Mouse (Mus musculus): ENCODE measurements at regions not wholly inside any gene's neighbourhood (a gene's known extent, or its start where the extent isn't known, plus 50 kb on each side); places are given as distances from the start of the nearest gene placed in this dataset.
"Not testable (repeated sequence)": the region's sequence is repeated elsewhere in the genome, so short reads cannot be mapped to it uniquely, and the experiment has no call there.

DNA sequence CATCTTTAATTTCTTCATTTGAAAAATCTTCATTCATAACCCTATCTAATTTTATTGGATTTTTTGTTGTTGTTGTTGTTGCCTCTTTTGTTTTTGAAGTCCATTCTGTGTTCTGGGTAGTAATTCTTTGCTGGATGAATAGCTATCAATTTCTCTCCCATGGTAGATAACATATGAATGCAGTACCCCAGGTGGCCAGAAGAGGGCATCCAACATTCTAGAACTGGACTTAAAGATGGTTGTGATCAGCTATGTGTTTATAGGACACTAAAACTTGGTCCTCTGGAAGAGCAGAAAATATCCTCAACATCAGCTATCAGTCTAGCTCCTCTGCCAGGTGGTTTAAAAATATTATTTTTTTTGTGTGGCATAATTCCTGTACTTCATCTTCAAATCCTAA is 73.0 kb downstream of the Prl2c3 start:
- not testable (repeated sequence) for ATAC-seq (ENCODE audit: low FRiP score, low TSS enrichment); H3K4me2 ChIP-seq (replicated peaks; ENCODE audit: low read depth, low read length); H3K9me3 ChIP-seq (ENCODE audit: low read length); H3K9ac ChIP-seq (replicated peaks; ENCODE audit: low read length); H3K4me1 ChIP-seq (ENCODE audit: insufficient read depth, low read length); H3K36me3 ChIP-seq (ENCODE audit: insufficient read depth, low read length); H3K4me3 ChIP-seq (ENCODE audit: low read length); H3K27ac ChIP-seq (ENCODE audit: low read length); H3K27me3 ChIP-seq (ENCODE audit: insufficient read depth, low read length)

DNA sequence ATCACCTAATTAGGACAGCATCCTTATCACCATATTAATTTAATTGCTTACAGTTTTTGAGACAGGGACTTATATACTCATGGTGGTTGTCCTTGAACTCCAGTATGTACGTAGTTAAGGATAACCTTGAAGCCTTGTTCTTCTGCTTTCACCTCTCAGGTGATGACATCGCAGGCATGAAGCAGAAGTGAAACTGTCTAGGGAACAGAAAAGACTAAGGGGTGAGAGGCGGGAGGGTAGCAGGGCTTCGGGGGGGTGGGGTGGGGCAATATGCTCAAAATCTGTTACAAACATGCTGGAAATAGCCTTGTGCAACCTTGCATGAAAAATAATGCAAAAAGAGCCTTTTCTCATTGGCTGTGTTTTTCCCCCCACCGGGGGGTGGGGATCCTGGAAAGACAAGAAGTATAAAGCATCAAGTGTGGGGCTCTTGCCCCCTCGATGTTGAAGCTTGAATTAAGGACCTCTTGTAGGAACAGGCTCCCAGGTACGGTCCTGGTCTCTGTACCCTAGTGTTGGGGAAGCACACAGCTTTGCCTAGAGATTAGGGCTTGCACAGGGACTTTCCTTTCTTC is 81.8 kb downstream of the Prl2c3 start:
- H3K4me3 ChIP-seq (ENCODE audit: low read length); H3K4me2 ChIP-seq (replicated peaks; ENCODE audit: low read depth, low read length); H3K27ac ChIP-seq (ENCODE audit: low read length); ATAC-seq (ENCODE audit: low FRiP score, low TSS enrichment); H3K9ac ChIP-seq (replicated peaks; ENCODE audit: low read length); H3K9me3 ChIP-seq (ENCODE audit: low read length); H3K4me1 ChIP-seq (ENCODE audit: insufficient read depth, low read length); H3K27me3 ChIP-seq (ENCODE audit: insufficient read depth, low read length); H3K36me3 ChIP-seq (ENCODE audit: insufficient read depth, low read length): not testable (repeated sequence)
- WGBS = 93% methylated on average over 7 of the region's 7 CpGs

DNA sequence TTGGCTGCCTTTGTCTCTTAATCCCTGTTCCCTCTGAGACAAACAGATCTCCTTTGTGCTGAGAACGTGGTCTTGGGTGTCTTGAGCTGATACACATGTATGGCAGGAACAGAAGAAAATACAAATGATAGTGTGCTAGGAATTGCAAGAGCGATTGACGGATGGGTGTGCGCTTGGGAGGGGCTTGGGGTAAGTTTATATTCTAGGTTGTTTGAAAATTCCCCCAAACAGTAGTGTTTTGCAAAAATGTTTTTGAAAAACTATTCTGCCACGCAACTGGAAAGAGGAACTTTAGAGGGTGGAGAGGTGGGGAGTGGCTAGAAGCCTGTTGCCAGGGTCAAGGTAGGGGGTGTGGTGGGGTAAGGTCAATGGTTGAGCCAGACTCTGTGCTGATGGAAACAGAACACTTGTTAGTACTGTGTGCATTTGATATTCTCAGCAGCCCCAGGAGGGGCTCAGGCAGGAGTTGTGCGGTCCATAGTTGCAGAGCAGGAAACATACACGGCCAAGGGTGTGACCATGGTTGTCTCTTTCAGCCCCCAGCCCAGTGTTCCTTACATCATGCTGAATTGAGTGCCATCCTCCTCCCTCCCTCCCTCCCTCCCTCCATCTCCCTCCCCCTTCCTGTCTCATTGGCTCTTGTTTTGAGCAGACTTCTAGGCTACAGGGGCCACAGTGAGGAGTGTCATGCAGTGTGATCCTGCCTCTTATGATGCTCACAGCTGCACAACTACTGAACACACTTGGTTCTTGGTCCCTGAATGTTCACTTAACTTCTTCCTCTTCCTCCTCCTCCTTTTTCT is 88.2 kb downstream of the Prl2c3 start:
- Histone ChIP-seq H3K9ac (replicated peaks; ENCODE audit: low read length) (no peak overlapping the region), H3K27ac (ENCODE audit: low read length) (no peak overlapping the region), H3K4me1 (ENCODE audit: insufficient read depth, low read length) (no peaks in the 10 kb centered on the region), H3K27me3 (ENCODE audit: insufficient read depth, low read length) (no peaks in the 10 kb centered on the region), H3K4me3 (ENCODE audit: low read length) (no peak overlapping the region), H3K9me3 (ENCODE audit: low read length) (no peaks in the 10 kb centered on the region), H3K4me2 (replicated peaks; ENCODE audit: low read depth, low read length) (no peak overlapping the region), H3K36me3 (ENCODE audit: insufficient read depth, low read length) (no peaks in the 10 kb centered on the region)
- 0 out of 2 replicates have a peak, but pooled peaks have one; percentile 15 for ATAC-seq (ENCODE audit: low FRiP score, low TSS enrichment)
- WGBS = 73% methylated on average over 7 of the region's 7 CpGs

GRCm38 (mm10) chr13:12702804-12703612 is 96.9 kb downstream of the Prl2c3 start:
- ATAC-seq (ENCODE audit: low FRiP score, low TSS enrichment) = peak; percentile 67
- WGBS = 2% methylated on average over 16 of the region's 27 CpGs
- H3K4me3 ChIP-seq (ENCODE audit: low read length) = peak overlapping the region; percentile 26

GRCm38 (mm10) chr13:12702111-12702803 is 97.6 kb downstream of the Prl2c3 start:
- not testable (repeated sequence) for H3K27me3 ChIP-seq (ENCODE audit: insufficient read depth, low read length); H3K9ac ChIP-seq (replicated peaks; ENCODE audit: low read length); H3K27ac ChIP-seq (ENCODE audit: low read length); H3K9me3 ChIP-seq (ENCODE audit: low read length); H3K36me3 ChIP-seq (ENCODE audit: insufficient read depth, low read length); H3K4me1 ChIP-seq (ENCODE audit: insufficient read depth, low read length)
- H3K4me3 ChIP-seq (ENCODE audit: low read length) = peak overlapping the region; percentile 28
- WGBS = under 1% methylated on average over 17 of the region's 46 CpGs
- ATAC-seq (ENCODE audit: low FRiP score, low TSS enrichment) = peak; percentile 83
- peak overlapping the region; percentile 29; the same call in 1 of the 2 replicates for H3K4me2 ChIP-seq (replicated peaks; ENCODE audit: low read depth, low read length)

More at GRCm38 (mm10) chr13:12702804-12703612, 96.9 kb downstream of the Prl2c3 start:
- peak overlapping the region; percentile 35; the same call in 1 of the 2 replicates for H3K4me2 ChIP-seq (replicated peaks; ENCODE audit: low read depth, low read length)
- H3K27me3 ChIP-seq (ENCODE audit: insufficient read depth, low read length); H3K4me1 ChIP-seq (ENCODE audit: insufficient read depth, low read length); H3K36me3 ChIP-seq (ENCODE audit: insufficient read depth, low read length); H3K27ac ChIP-seq (ENCODE audit: low read length); H3K9me3 ChIP-seq (ENCODE audit: low read length); H3K9ac ChIP-seq (replicated peaks; ENCODE audit: low read length): not testable (repeated sequence)

DNA sequence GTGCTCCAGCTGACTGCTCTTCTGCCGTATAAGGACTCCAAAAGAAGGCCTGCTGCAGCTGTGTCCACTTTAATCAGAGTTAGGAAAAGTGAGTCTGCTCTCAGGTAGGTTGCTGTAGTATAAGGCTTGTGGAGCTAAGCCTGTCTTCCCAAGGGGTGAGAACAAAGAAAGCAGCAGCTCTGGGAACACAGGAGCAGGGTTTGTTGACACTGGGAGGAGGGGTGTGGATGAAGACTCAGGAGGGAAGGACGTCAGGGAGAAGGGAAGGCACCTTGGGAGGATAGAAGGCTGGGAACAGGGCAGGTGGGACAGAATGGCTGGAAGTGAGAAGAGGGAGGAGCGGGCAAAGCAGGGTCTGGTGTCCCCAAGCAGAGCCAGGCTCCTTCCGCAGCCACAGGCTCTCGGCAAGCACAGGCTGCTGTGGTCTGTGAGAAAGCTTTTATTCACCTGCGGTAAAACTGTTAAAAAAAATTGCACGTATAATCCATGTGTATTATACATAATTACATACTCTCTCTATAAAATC is 106.2 kb downstream of the Prl2c3 start:
- H3K4me3 ChIP-seq (ENCODE audit: low read length); H3K9me3 ChIP-seq (ENCODE audit: low read length); H3K27me3 ChIP-seq (ENCODE audit: insufficient read depth, low read length); H3K27ac ChIP-seq (ENCODE audit: low read length); H3K9ac ChIP-seq (replicated peaks; ENCODE audit: low read length); H3K36me3 ChIP-seq (ENCODE audit: insufficient read depth, low read length); H3K4me1 ChIP-seq (ENCODE audit: insufficient read depth, low read length); H3K4me2 ChIP-seq (replicated peaks; ENCODE audit: low read depth, low read length); ATAC-seq (ENCODE audit: low FRiP score, low TSS enrichment): not testable (repeated sequence)
- WGBS = 49% methylated on average over 5 of the region's 7 CpGs

GRCm38 (mm10) chr13:12688778-12689177 is 111.1 kb downstream of the Prl2c3 start:
- not testable (repeated sequence) for H3K36me3 ChIP-seq (ENCODE audit: insufficient read depth, low read length)
- WGBS = no CpG with 5 or more reads among the region's 1 CpGs

GRCm38 (mm10) chr13:12688149-12688548 is 111.7 kb downstream of the Prl2c3 start:
- not testable (repeated sequence) for H3K4me1 ChIP-seq (ENCODE audit: insufficient read depth, low read length); H3K4me3 ChIP-seq (ENCODE audit: low read length); H3K9ac ChIP-seq (replicated peaks; ENCODE audit: low read length); H3K9me3 ChIP-seq (ENCODE audit: low read length); H3K27ac ChIP-seq (ENCODE audit: low read length); ATAC-seq (ENCODE audit: low FRiP score, low TSS enrichment); H3K36me3 ChIP-seq (ENCODE audit: insufficient read depth, low read length); H3K4me2 ChIP-seq (replicated peaks; ENCODE audit: low read depth, low read length); H3K27me3 ChIP-seq (ENCODE audit: insufficient read depth, low read length)
- 73% methylated on average over 2 of the region's 5 CpGs for WGBS

More at GRCm38 (mm10) chr13:12688778-12689177, 111.1 kb downstream of the Prl2c3 start:
- ATAC-seq (ENCODE audit: low FRiP score, low TSS enrichment); H3K4me3 ChIP-seq (ENCODE audit: low read length); H3K9me3 ChIP-seq (ENCODE audit: low read length); H3K27ac ChIP-seq (ENCODE audit: low read length); H3K27me3 ChIP-seq (ENCODE audit: insufficient read depth, low read length); H3K4me1 ChIP-seq (ENCODE audit: insufficient read depth, low read length); H3K9ac ChIP-seq (replicated peaks; ENCODE audit: low read length); H3K4me2 ChIP-seq (replicated peaks; ENCODE audit: low read depth, low read length): not testable (repeated sequence)

GRCm38 (mm10) chr13:12680954-12681571 is 115.4 kb downstream of the Ero1lb start:
- H3K36me3 ChIP-seq (ENCODE audit: insufficient read depth, low read length); H3K27ac ChIP-seq (ENCODE audit: low read length); H3K9ac ChIP-seq (replicated peaks; ENCODE audit: low read length); H3K9me3 ChIP-seq (ENCODE audit: low read length); H3K27me3 ChIP-seq (ENCODE audit: insufficient read depth, low read length); H3K4me2 ChIP-seq (replicated peaks; ENCODE audit: low read depth, low read length); H3K4me1 ChIP-seq (ENCODE audit: insufficient read depth, low read length); H3K4me3 ChIP-seq (ENCODE audit: low read length): not testable (repeated sequence)
- 73% methylated on average over 4 of the region's 6 CpGs for WGBS
- ATAC-seq (ENCODE audit: low FRiP score, low TSS enrichment) = peak; percentile 40; the same call in 1 of the 2 replicates
